12 mouse cellular contexts compared by ENCODE assay signal in the genomic region with DNA sequence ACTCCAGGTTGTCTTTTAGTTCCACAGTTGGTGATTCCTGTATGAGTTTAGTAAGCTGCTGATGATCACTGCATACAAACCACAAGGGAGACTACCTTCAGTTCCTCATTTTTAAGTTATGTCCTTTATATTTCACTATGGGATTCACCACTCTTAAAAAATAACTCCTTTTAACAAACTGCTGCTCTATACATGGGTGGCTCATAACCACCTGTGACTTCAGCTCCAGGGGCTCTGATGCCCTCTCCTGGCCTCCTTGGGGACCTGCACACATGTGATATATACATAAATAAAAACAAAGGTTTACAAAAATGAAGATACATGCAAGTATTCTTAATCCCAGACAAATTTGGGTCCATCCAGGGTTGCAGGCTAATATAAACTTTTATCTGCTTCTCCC. TPM values are rescaled to one million over a fixed set of nuclear protein-coding genes. Genes with fewer than 3 reads are reported as not detected.
DNase-seq lines count a peak whose midpoint lies in the region; ATAC-seq and TF ChIP-seq lines count a peak whose summit lies in the region.
"Had no signal": no experiment of that assay in that cellular context is flagged by ENCODE, and none has a peak within 500 bp of the region (broad histone marks: within the 10 kb centered on the region; RNA-seq: fewer than 3 reads in every experiment).

No protein-coding gene starts in this region.

- no peak for TF ChIP-seq POLR2A in kidney, adult 2 months (IDR thresholded peaks at IDR 0.05; ENCODE audit: low read depth, low read length)
- no peak for TF ChIP-seq POLR2A in thymus, adult 2 months (IDR thresholded peaks at IDR 0.05; ENCODE audit: control insufficient read depth, extremely low read depth, insufficient read depth, low read length, poor library complexity)
- no peak for TF ChIP-seq POLR2A in bone marrow, adult 2 months (IDR thresholded peaks at IDR 0.05; ENCODE audit: borderline replicate concordance, control insufficient read depth, low read depth, low read length)

- H3K9ac ChIP-seq in stomach, postnatal 0 days (ENCODE audit: low read length): no peak overlapping the region
- H3K9ac ChIP-seq: heart, embryonic 13.5 days; stomach, embryonic 15.5 days had no signal

- peaks cover 9% of the 10 kb centered on the region for H3K36me3 ChIP-seq in kidney, adult 2 months (ENCODE audit: control insufficient read depth, insufficient read depth, low read length)
- H3K36me3 ChIP-seq in thymus, adult 2 months (ENCODE audit: control insufficient read depth, insufficient read depth, low read length): peaks cover 78% of the 10 kb centered on the region
- H3K36me3 ChIP-seq in stomach, postnatal 0 days (ENCODE audit: control insufficient read depth, insufficient read depth, low read length): peaks cover 9% of the 10 kb centered on the region

- TF ChIP-seq CTCF in kidney, adult 2 months (conservative IDR thresholded peaks at IDR 0.05; ENCODE audit: insufficient read depth, insufficient read length, low read depth, low read length): 0 out of 2 replicates have a peak, but pooled peaks have one; percentile 22
- no peak for TF ChIP-seq CTCF in thymus, adult 2 months (IDR thresholded peaks at IDR 0.05; ENCODE audit: borderline replicate concordance, control insufficient read depth, extremely low read depth, insufficient read depth, low read length, poor library complexity)
- TF ChIP-seq CTCF in bone marrow, adult 2 months (IDR thresholded peaks at IDR 0.05; ENCODE audit: control insufficient read depth, insufficient read depth, low read length): peak; percentile 13; the same call in 1 of the 2 replicates
- TF ChIP-seq CTCF in stomach, postnatal 0 days (IDR thresholded peaks at IDR 0.05; ENCODE audit: low read depth): peak; percentile 61

- no peak overlapping the region for H3K4me3 ChIP-seq in kidney, adult 2 months (ENCODE audit: insufficient read depth, low read depth, low read length)
- no peak overlapping the region for H3K4me3 ChIP-seq in thymus, adult 2 months (ENCODE audit: control insufficient read depth, insufficient read depth, low read length)
- H3K4me3 ChIP-seq in bone marrow, adult 2 months (replicated peaks; ENCODE audit: control insufficient read depth, low read depth, low read length): no peak overlapping the region
- H3K4me3 ChIP-seq in stomach, postnatal 0 days (ENCODE audit: low read depth, low read length): no peak overlapping the region
- H3K4me3 ChIP-seq: heart, embryonic 13.5 days; myocyte; stomach, embryonic 15.5 days had no signal

- TF ChIP-seq EP300 in stomach, postnatal 0 days (optimal IDR thresholded peaks at IDR 0.05): no peak

- H3K27ac ChIP-seq in kidney, adult 2 months (ENCODE audit: insufficient read depth, low read depth, low read length): no peak overlapping the region
- H3K27ac ChIP-seq in thymus, adult 2 months (ENCODE audit: control insufficient read depth, insufficient read depth, low read length): no peak overlapping the region
- H3K27ac ChIP-seq in bone marrow, adult 2 months (ENCODE audit: control insufficient read depth, insufficient read depth, low read depth, low read length, poor library complexity): no peak overlapping the region
- no peak overlapping the region for H3K27ac ChIP-seq in stomach, postnatal 0 days (replicated peaks)
- H3K27ac ChIP-seq: heart, embryonic 13.5 days; stomach, embryonic 15.5 days had no signal

- no peak for ATAC-seq in stomach, postnatal 0 days (ENCODE audit: low FRiP score, low TSS enrichment)
- ATAC-seq in activated CD4-positive, CD25-positive, alpha-beta regulatory T cell, adult 4 months: no peak
- ATAC-seq: inflammation-experienced regulatory T-cells, adult 6 months had no signal

- no peaks in the 10 kb centered on the region for H3K9me3 ChIP-seq in stomach, postnatal 0 days (ENCODE audit: control insufficient read depth, low read length)
- H3K9me3 ChIP-seq: heart, embryonic 13.5 days; stomach, embryonic 15.5 days had no signal

- no peaks in the 10 kb centered on the region for H3K4me1 ChIP-seq in kidney, adult 2 months (ENCODE audit: control insufficient read depth, insufficient read depth, low read length)
- H3K4me1 ChIP-seq in thymus, adult 2 months (replicated peaks; ENCODE audit: control insufficient read depth, insufficient read depth, low read length): no peaks in the 10 kb centered on the region
- H3K4me1 ChIP-seq in bone marrow, adult 2 months (ENCODE audit: control insufficient read depth, insufficient read depth, low read length): no peaks in the 10 kb centered on the region
- H3K4me1 ChIP-seq in stomach, postnatal 0 days (replicated peaks; ENCODE audit: control insufficient read depth, insufficient read depth): no peaks in the 10 kb centered on the region
- H3K4me1 ChIP-seq: heart, embryonic 13.5 days; stomach, embryonic 15.5 days had no signal

- DNase-seq in kidney, adult 2 months: no peak
- no peak for DNase-seq in kidney, postnatal 14 days
- peak; percentile 6 for DNase-seq in thymus, adult 2 months
- no peak for DNase-seq in thymus, adult 18-20 months
- DNase-seq in stomach, postnatal 0 days (ENCODE audit: low spot score): no peak
- DNase-seq in gastrocnemius, postnatal 14 days: no peak

- intact Hi-C loops in gastrocnemius, postnatal 14 days (cut with DNase I; ENCODE audit: low total_unique reads): no loop called here

- no peaks in the 10 kb centered on the region for H3K27me3 ChIP-seq in kidney, adult 2 months (replicated peaks; ENCODE audit: control insufficient read depth, insufficient read depth, low read length)
- no peaks in the 10 kb centered on the region for H3K27me3 ChIP-seq in thymus, adult 2 months (ENCODE audit: control insufficient read depth, insufficient read depth, low read length)
- H3K27me3 ChIP-seq in stomach, postnatal 0 days (ENCODE audit: control insufficient read depth, insufficient read depth, low read length): no peaks in the 10 kb centered on the region
- H3K27me3 ChIP-seq: heart, embryonic 13.5 days; stomach, embryonic 15.5 days had no signal

- no peak overlapping the region for H3K4me2 ChIP-seq in stomach, postnatal 0 days (replicated peaks; ENCODE audit: low read depth)
- H3K4me2 ChIP-seq: heart, embryonic 13.5 days; stomach, embryonic 15.5 days had no signal

RNA-seq across cellular contexts. Expression of a gene that starts 17.0 kb away (rescaled TPM):
- polyA plus RNA-seq in kidney, adult 2 months (2012; rRNA removed): 7.9 and 9.0 TPM in 2 replicates
- polyA plus RNA-seq in thymus, adult 2 months (2012; rRNA removed): 27.3 and 27.9 TPM in 2 replicates
- 32.9 and 37.9 TPM in 2 replicates for polyA plus RNA-seq in bone marrow, adult 2 months (2011; ENCODE audit: insufficient read depth, insufficient read length, low replicate concordance, missing spikeins)
- 24.0 and 26.1 TPM in 2 replicates for polyA plus RNA-seq in stomach, postnatal 0 days (2015; fragmentation: Nextera tagmentation; extraction: Ambion mirVana)
- 10 to 100 TPM; 46.8 to 49.3 TPM for polyA plus RNA-seq in activated CD4-positive, CD25-positive, alpha-beta regulatory T cell, adult 4 months (2017; shearing (Covaris generic))
- 1 to 10 TPM; 6.9 to 7.5 TPM for total RNA-seq in gastrocnemius, postnatal 14 days (2021)

RNA-seq across cellular contexts. Expression of a gene that starts 17.6 kb away (rescaled TPM):
- polyA plus RNA-seq in kidney, adult 2 months (2012; rRNA removed): 3.3 and 4.0 TPM in 2 replicates
- 17.2 and 21.9 TPM in 2 replicates for polyA plus RNA-seq in thymus, adult 2 months (2012; rRNA removed)
- 13.0 and 26.3 TPM in 2 replicates for polyA plus RNA-seq in bone marrow, adult 2 months (2011; ENCODE audit: insufficient read depth, insufficient read length, low replicate concordance, missing spikeins)
- 11.0 and 11.5 TPM in 2 replicates for polyA plus RNA-seq in stomach, postnatal 0 days (2015; fragmentation: Nextera tagmentation; extraction: Ambion mirVana)
- 10 to 100 TPM; 13.8 to 17.3 TPM for polyA plus RNA-seq in activated CD4-positive, CD25-positive, alpha-beta regulatory T cell, adult 4 months (2017; shearing (Covaris generic))
- 1 to 10 TPM; 6.9 to 8.6 TPM for total RNA-seq in gastrocnemius, postnatal 14 days (2021)
